Mouse (Mus musculus) heart, adult 2 months (tissue): ENCODE measurements around the gene Stim1.

ENCODE experiments used
- CTCF ChIP-seq: fragments of 200-600 bp; IDR thresholded peaks from 2 replicates; pipeline ENCODE4 v1.8.1; 2022; ENCODE audit warnings: antibody characterized with exemption, mild to moderate bottlenecking, moderate library complexity
- EP300 ChIP-seq: fragments of 200-500 bp; IDR thresholded peaks from 2 replicates; pipeline ENCODE4 v1.6.1; 2011; ENCODE audit warnings: low read depth, low read length, control low read depth; ENCODE audit not compliant: insufficient read depth
- POLR2A ChIP-seq: fragments of 200-500 bp; IDR thresholded peaks from 2 replicates; pipeline ENCODE4 v1.6.1; 2011; ENCODE audit warnings: mild to moderate bottlenecking, low read depth, low read length, control low read depth; ENCODE audit not compliant: insufficient read depth

DNA sequence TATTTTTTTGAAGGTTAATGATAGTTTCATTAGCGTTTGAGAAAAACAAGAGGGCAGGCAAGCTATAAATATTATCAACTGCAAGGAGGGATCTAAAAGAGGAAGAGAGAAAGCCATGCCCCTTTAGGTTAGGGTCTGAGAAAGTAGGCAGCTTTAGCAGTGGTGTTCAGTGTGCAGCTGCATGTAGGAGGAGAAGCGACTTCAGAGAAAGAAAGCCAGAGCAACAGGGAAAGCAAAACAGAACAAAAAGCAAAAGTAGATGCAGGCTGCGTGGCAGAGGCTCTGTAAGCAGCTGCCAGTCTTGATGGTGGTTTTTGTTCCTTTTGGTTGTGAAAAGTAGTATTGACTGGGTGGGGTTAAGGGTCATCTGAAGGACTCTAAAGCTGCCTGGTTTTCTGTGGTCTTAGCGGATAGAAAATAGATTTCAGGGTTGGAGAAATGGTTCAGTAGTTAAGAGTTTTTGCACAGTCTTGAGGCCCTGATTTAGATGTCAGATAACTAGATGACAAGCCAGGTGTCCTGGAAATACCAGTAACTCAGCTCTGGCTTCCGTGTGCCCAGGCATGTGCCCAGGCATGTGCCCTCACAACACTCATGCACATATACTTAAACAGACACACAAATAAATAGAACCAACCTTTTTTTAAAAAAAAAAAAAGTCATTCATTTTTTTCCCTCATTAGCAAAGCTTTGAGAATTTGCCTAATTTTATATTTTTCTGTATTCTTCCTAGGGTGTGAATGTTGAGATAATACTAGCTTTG, 191.2 kb downstream of the Stim1 start:
- TF ChIP-seq CTCF, result no peak
- no peak for TF ChIP-seq POLR2A
- no peak for TF ChIP-seq EP300
